Mouse (Mus musculus): Measurements from ENCODE around the gene Cnot8. TPM values are rescaled to one million over a fixed set of nuclear protein-coding genes. Genes with fewer than 3 reads are reported as not detected.

Gene Cnot8
- polyA plus RNA-seq, 1 experiment from 2014 or later: 26.2 TPM

GRCm38 (mm10) chr11:58102146-58102545 lies 1.8 kb upstream of the Cnot8 start:
- peaks cover 15% of the 10 kb centered on the region for H3K4me1 ChIP-seq (ENCODE audit: insufficient read depth)
- H3K36me3 ChIP-seq (replicated peaks; ENCODE audit: insufficient read depth, low read length): no peaks in the 10 kb centered on the region
- H3K9ac ChIP-seq (replicated peaks): no peak overlapping the region
- ATAC-seq (no peak), DNase-seq (no peak)
- TF ChIP-seq CTCF (IDR thresholded peaks at IDR 0.05; ENCODE audit: low read depth) (no peak), EP300 (IDR thresholded peaks at IDR 0.05; ENCODE audit: low read depth) (no peak)
- H3K9me3 ChIP-seq (ENCODE audit: low read length): no peaks in the 10 kb centered on the region
- no peaks in the 10 kb centered on the region for H3K27me3 ChIP-seq (ENCODE audit: insufficient read depth, low read length)
- WGBS (ENCODE audit: insufficient replicate concordance): 81% methylated on average over 3 of the region's 3 CpGs
- H3K4me3 ChIP-seq (ENCODE audit: low read depth, low read length): no peak overlapping the region
- 0 out of 2 replicates have a peak overlapping the region, but pooled peaks have one; percentile 55 for H3K27ac ChIP-seq (ENCODE audit: low read depth)
- H3K4me2 ChIP-seq (ENCODE audit: low read depth, low read length): no peak overlapping the region

DNA sequence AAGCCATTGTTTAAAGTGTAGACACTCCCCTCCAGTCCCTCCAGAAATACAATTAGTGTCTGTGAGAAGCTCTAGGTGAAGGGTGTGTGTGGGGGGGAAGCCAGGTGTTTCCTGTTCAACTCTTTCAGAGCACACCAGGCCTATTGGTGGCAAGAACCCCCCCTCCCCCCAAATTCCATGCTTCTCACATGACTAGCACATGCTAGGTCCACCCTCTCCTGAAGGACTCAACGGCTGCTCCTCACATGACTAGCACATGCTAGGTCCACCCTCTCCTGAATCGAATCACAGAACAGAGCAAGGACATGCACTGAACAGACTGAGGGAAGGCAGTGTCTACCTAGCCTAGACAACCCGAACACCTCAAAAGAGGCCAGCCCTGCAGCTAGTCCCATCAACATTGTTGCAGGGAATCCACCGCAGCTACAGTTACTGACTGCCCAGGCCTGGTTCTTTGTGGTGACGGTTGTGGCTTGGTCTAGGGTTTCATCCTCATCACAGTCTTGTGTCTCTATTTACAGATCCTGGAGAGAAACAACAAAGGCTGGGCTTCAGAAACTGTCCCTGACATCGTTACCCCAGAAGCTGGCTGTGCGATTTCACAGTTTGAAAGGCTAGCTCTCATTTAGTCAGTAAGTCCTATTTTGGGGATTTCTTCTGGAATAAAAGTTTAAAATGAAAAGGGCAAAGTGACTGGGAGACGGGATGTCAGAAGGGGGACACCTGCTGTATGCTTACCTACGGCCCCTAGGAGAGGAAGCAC lies 1.2 kb upstream of the Cnot8 start:
- 0 out of 2 replicates have a peak overlapping the region, but pooled peaks have one; percentile 55 for H3K27ac ChIP-seq (ENCODE audit: low read depth)
- WGBS (ENCODE audit: insufficient replicate concordance): 72% methylated on average over 9 of the region's 9 CpGs
- H3K9me3 ChIP-seq (ENCODE audit: low read length): no peaks in the 10 kb centered on the region
- no peak for TF ChIP-seq EP300 (IDR thresholded peaks at IDR 0.05; ENCODE audit: low read depth)
- no peak for TF ChIP-seq CTCF (IDR thresholded peaks at IDR 0.05; ENCODE audit: low read depth)
- H3K27me3 ChIP-seq (ENCODE audit: insufficient read depth, low read length): no peaks in the 10 kb centered on the region
- ATAC-seq (no peak), DNase-seq (no peak)
- H3K36me3 ChIP-seq (replicated peaks; ENCODE audit: insufficient read depth, low read length): no peaks in the 10 kb centered on the region
- no peak overlapping the region; the same call in 1 of the 2 replicates for H3K4me2 ChIP-seq (ENCODE audit: low read depth, low read length)
- no peak overlapping the region for H3K4me3 ChIP-seq (ENCODE audit: low read depth, low read length)
- peak overlapping the region; percentile 7; the same call in 1 of the 2 replicates for H3K9ac ChIP-seq (replicated peaks)
- peaks cover 18% of the 10 kb centered on the region for H3K4me1 ChIP-seq (ENCODE audit: insufficient read depth)

DNA sequence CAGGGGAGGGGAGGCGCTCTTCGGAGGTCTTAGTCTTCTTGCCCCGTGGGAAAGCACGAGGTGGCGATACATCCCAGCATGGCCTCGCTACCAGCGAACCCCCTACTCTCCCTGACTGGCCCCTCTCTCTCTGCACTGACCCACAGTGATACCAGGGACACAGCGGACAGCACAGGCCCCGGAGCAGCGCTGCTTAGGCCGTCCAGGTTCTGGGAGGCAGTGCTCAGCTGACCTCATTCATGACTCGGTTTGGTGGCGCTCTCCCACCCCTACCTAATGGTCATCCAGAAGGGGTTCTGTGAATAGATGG lies 654 bp upstream of the Cnot8 start:
- H3K4me1 ChIP-seq (ENCODE audit: insufficient read depth): peaks cover 18% of the 10 kb centered on the region
- no peaks in the 10 kb centered on the region for H3K9me3 ChIP-seq (ENCODE audit: low read length)
- H3K36me3 ChIP-seq (replicated peaks; ENCODE audit: insufficient read depth, low read length): no peaks in the 10 kb centered on the region
- peak overlapping the region; percentile 7; the same call in 1 of the 2 replicates for H3K9ac ChIP-seq (replicated peaks)
- TF ChIP-seq EP300 (IDR thresholded peaks at IDR 0.05; ENCODE audit: low read depth) (no peak), CTCF (IDR thresholded peaks at IDR 0.05; ENCODE audit: low read depth) (no peak)
- peak overlapping the region; percentile 75; the same call in 1 of the 2 replicates for H3K27ac ChIP-seq (ENCODE audit: low read depth)
- no peaks in the 10 kb centered on the region for H3K27me3 ChIP-seq (ENCODE audit: insufficient read depth, low read length)
- 66% methylated on average over 13 of the region's 13 CpGs for whole genome bisulfite sequencing (ENCODE audit: insufficient replicate concordance)
- peak overlapping the region; percentile 85; the same call in 1 of the 2 replicates for H3K4me3 ChIP-seq (ENCODE audit: low read depth, low read length)
- ATAC-seq: peak; percentile 1
- DNase-seq: no peak
- peak overlapping the region; percentile 88 for H3K4me2 ChIP-seq (ENCODE audit: low read depth, low read length)

GRCm38 (mm10) chr11:58104351-58104791 lies 418 bp downstream of the Cnot8 start:
- no peaks in the 10 kb centered on the region for H3K27me3 ChIP-seq (ENCODE audit: insufficient read depth, low read length)
- H3K9me3 ChIP-seq (ENCODE audit: low read length): no peaks in the 10 kb centered on the region
- H3K4me1 ChIP-seq (ENCODE audit: insufficient read depth): peaks cover 18% of the 10 kb centered on the region
- peak overlapping the region; percentile 85 for H3K4me3 ChIP-seq (ENCODE audit: low read depth, low read length)
- peak; percentile 66 for DNase-seq
- H3K27ac ChIP-seq (ENCODE audit: low read depth): peak overlapping the region; percentile 98
- ATAC-seq: peak; percentile 29
- TF ChIP-seq EP300 (IDR thresholded peaks at IDR 0.05; ENCODE audit: low read depth) (no peak), CTCF (IDR thresholded peaks at IDR 0.05; ENCODE audit: low read depth) (no peak)
- H3K4me2 ChIP-seq (ENCODE audit: low read depth, low read length): peak overlapping the region; percentile 88
- 1% methylated on average over 24 of the region's 24 CpGs for WGBS (ENCODE audit: insufficient replicate concordance)
- peak overlapping the region; percentile 90 for H3K9ac ChIP-seq (replicated peaks)
- H3K36me3 ChIP-seq (replicated peaks; ENCODE audit: insufficient read depth, low read length): no peaks in the 10 kb centered on the region

DNA sequence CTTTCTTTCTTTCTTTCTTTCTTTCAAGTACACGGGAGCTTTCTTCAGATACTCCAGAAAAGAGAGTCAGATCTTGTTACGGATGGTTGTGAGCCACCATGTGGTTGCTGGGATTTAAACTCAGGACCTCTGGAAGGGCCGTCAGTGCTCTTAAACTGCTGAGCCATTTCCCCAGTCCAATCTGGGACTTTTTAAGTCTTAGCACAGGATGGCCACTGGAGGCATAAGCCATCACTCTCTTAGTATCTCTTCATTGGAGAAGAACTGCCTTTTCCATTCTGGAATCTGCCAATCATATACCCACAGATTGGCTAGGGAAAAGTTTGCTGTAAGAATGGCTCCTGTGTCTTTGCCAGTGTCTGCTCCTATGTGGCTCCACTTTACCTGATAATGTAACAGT lies 3.1 kb downstream of the Cnot8 start:
- Histone ChIP-seq H3K27me3 (ENCODE audit: insufficient read depth, low read length) (no peaks in the 10 kb centered on the region), H3K27ac (ENCODE audit: low read depth) (no peak overlapping the region), H3K4me3 (ENCODE audit: low read depth, low read length) (no peak overlapping the region), H3K4me2 (ENCODE audit: low read depth, low read length) (no peak overlapping the region), H3K9me3 (ENCODE audit: low read length) (no peaks in the 10 kb centered on the region), H3K4me1 (ENCODE audit: insufficient read depth) (peaks cover 18% of the 10 kb centered on the region), H3K36me3 (replicated peaks; ENCODE audit: insufficient read depth, low read length) (peaks cover 19% of the 10 kb centered on the region), H3K9ac (replicated peaks) (no peak overlapping the region)
- ATAC-seq (no peak), DNase-seq (no peak)
- TF ChIP-seq EP300 (IDR thresholded peaks at IDR 0.05; ENCODE audit: low read depth) (no peak), CTCF (IDR thresholded peaks at IDR 0.05; ENCODE audit: low read depth) (peak; percentile 17; the same call in 1 of the 2 replicates)
- WGBS (ENCODE audit: insufficient replicate concordance): 56% methylated on average over 3 of the region's 3 CpGs

- Histone ChIP-seq H3K4me3 (ENCODE audit: low read depth, low read length) (no peak overlapping the region), H3K9me3 (ENCODE audit: low read length) (no peaks in the 10 kb centered on the region), H3K27me3 (ENCODE audit: insufficient read depth, low read length) (no peaks in the 10 kb centered on the region), H3K4me1 (ENCODE audit: insufficient read depth) (peaks cover 18% of the 10 kb centered on the region), H3K36me3 (replicated peaks; ENCODE audit: insufficient read depth, low read length) (peaks cover 19% of the 10 kb centered on the region), H3K27ac (ENCODE audit: low read depth) (no peak overlapping the region), H3K9ac (replicated peaks) (no peak overlapping the region), H3K4me2 (ENCODE audit: low read depth, low read length) (no peak overlapping the region)
- ATAC-seq (no peak), DNase-seq (no peak)
- TF ChIP-seq EP300 (IDR thresholded peaks at IDR 0.05; ENCODE audit: low read depth): no peak
- TF ChIP-seq CTCF (IDR thresholded peaks at IDR 0.05; ENCODE audit: low read depth): no peak
- WGBS (ENCODE audit: insufficient replicate concordance): 72% methylated on average over 4 of the region's 4 CpGs
Observed at GRCm38 (mm10) chr11:58107664-58108337, 3.8 kb downstream of the Cnot8 start.

Measured in liver, postnatal 0 days (tissue).